Mouse (Mus musculus) ES-E14 (cell line): ENCODE data around the gene Slc4a7. TPM values are rescaled to one million over a fixed set of nuclear protein-coding genes. Genes with fewer than 3 reads are reported as not detected.

Experiments
- DNase-seq: peaks from one replicate; pipeline ENCODE4 v3.0.0-alpha.2; 2013; ENCODE audit warnings: low read depth, low spot score
- H3K27ac ChIP-seq: 2 replicates; pipeline ENCODE4 v1.5.1; 2012; ENCODE audit warnings: low read depth, mild to moderate bottlenecking, low read length, moderate library complexity, mixed read lengths; ENCODE audit not compliant: poor library complexity, insufficient read depth, severe bottlenecking
- H3K36me3 ChIP-seq: 2 replicates; pipeline ENCODE4 v1.6.1; 2012; ENCODE audit warnings: mild to moderate bottlenecking, low read length, moderate library complexity, mixed read lengths; ENCODE audit not compliant: control insufficient read depth, poor library complexity, insufficient read depth, severe bottlenecking
- H3K4me1 ChIP-seq, 2 experiments: fragments of 150-350 bp in 1 of 2; sonication (generic) in 1 of 2; 2 replicates each; pipeline ENCODE4 v1.6.1; 2012; ENCODE audit warnings: low read length in 2 of 2, mild to moderate bottlenecking in 1 of 2, mixed read lengths in 1 of 2; ENCODE audit not compliant: control insufficient read depth in 2 of 2, insufficient read depth in 2 of 2, poor library complexity in 1 of 2
- H3K4me3 ChIP-seq, 2 experiments: fragments of 150-350 bp in 1 of 2; sonication (generic) in 1 of 2; 2 replicates each; pipeline ENCODE4 v1.5.1; 2012; ENCODE audit warnings: low read length in 2 of 2, low read depth in 1 of 2, mild to moderate bottlenecking in 1 of 2, mixed read lengths in 1 of 2; ENCODE audit not compliant: insufficient read depth in 1 of 2, poor library complexity in 1 of 2, severe bottlenecking in 1 of 2
- H3K9ac ChIP-seq: 2 replicates; pipeline ENCODE4 v1.6.1; 2012; ENCODE audit warnings: low read depth, mild to moderate bottlenecking, low read length, mixed read lengths; ENCODE audit not compliant: poor library complexity, insufficient read depth, severe bottlenecking
- H3K9me3 ChIP-seq: fragments of 150-350 bp; sonication (generic); 2 replicates; pipeline ENCODE4 v1.6.1; 2012; ENCODE audit warnings: low read depth, mild to moderate bottlenecking, low read length; ENCODE audit not compliant: control insufficient read depth, insufficient read depth
- CHD2 ChIP-seq: IDR thresholded peaks from 2 replicates; pipeline ENCODE4 v1.6.1; 2014; ENCODE audit warnings: mild to moderate bottlenecking, low read depth, low read length, inconsistent platforms
- HCFC1 ChIP-seq: IDR thresholded peaks from 2 replicates; pipeline ENCODE4 v1.6.1; 2012; ENCODE audit warnings: low read length, inconsistent platforms, borderline replicate concordance; ENCODE audit not compliant: insufficient read depth
- MAFK ChIP-seq: IDR thresholded peaks from 2 replicates; pipeline ENCODE4 v1.6.1; 2014; ENCODE audit warnings: mild to moderate bottlenecking, low read depth, low read length, inconsistent platforms; ENCODE audit not compliant: insufficient read depth
- ZC3H11A ChIP-seq: IDR thresholded peaks from 2 replicates; pipeline ENCODE4 v1.6.1; 2012; ENCODE audit warnings: low read depth, mild to moderate bottlenecking, inconsistent platforms, low read length, borderline replicate concordance
- ZNF384 ChIP-seq: IDR thresholded peaks from 2 replicates; pipeline ENCODE4 v1.6.1; 2012; ENCODE audit warnings: low read depth, low read length, inconsistent platforms
- in situ Hi-C, 2 experiments: fragments of 600-800 bp; cut with MboI; formaldehyde crosslinking; loops; one replicate each; pipeline ENCODE4 v1.15.1; 2025; ENCODE audit warnings: low sequenced_read_pairs in 2 of 2, inconsistent platforms in 1 of 2; ENCODE audit not compliant: unreplicated experiment in 2 of 2
- total RNA-seq: library from RNA; depleted of rRNA; stranded (reverse); fragments of 300-350 nt; gene quantifications from 2 replicates; pipeline ENCODE4 v1.2.3, GENCODE M21; 2012

Gene Slc4a7
- total RNA-seq, 1 experiment, result 55.5 TPM

DNA sequence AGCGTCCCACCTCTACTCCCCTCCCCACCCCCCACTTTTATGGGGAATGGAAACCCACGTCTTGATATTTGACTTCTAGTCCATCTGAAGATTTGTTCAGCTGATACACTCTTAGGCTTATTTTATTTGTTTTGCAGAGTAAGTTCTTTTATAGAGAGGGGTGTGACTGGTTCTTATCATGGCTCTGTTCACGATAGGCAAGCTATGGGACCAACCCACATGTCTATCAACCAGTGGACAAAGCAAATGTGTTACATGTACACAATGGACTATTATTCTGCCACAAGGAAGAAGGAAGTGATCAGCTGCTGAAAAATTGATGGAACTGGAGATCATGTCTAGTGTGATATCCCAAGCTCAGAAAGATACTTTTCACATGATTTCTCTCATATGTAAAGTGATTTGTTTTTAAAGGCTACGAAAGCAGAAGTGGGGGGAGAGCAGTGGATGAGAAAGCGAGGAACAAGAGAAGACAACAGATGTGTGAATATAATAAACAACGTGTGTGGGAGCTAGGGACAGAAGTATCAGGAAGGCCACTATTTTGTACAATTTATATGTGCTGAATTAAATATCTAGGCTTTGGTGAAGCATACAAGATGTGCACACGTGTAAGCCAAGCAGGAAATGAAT, 14.7 kb upstream of the Slc4a7 start:
- Histone ChIP-seq H3K9ac (no peak overlapping the region), H3K27ac (no peak overlapping the region), H3K36me3 (no peaks in the 10 kb centered on the region), H3K9me3 (no peaks in the 10 kb centered on the region), H3K4me1 (no peaks in the 10 kb centered on the region), H3K4me3 (no peak overlapping the region)
- DNase-seq, result no peak
- in situ Hi-C loops, result no loop called here
- TF ChIP-seq HCFC1 (no peak), CHD2 (no peak), ZC3H11A (no peak), ZNF384 (no peak), MAFK (no peak)

DNA sequence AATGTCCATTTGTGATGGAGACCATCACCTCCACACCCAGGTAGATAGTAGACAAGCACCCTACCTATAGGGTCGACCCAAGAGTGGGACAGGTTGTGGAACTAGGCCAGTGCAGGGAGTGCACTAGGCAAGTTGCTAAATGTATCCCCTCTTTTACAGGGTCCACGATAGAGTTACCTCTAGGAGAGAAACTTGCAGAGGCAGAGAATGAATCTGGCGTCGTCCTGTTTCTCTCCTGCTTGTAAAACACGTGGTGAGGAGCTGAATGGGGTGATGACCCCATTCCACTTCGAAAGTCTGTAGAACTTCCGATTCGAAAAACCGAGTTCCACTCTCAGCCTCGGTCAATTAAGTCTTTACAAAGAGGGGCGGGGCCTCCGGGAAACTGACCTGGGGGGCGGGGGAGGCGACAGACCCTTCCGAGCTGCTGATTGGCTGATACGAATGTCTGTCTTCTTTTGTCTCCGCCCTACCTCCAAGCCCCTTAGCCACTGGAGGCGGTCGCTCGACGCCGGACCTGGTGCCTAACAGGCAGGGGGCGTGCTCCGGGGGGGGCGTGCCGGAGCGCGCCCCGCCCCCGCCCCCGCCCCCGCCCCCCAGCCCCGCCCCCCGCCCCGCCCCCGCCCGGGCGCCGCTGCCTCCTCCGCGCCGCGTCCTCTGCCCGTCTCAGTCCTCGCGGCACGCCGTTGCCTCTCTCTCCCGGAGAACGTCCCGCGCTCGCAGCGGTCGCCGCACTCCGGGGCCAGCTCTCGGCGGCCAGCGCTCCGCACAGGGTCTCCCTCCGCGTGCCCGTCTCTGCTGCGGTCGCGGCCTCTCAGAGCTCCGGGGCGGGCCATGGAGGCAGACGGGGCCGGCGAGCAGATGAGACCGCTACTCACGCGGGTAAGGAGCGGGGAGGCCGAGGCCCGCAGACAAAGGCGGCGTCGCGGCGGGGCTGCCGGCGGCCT, 593 bp downstream of the Slc4a7 start:
- in situ Hi-C loops, result no loop called here

DNA sequence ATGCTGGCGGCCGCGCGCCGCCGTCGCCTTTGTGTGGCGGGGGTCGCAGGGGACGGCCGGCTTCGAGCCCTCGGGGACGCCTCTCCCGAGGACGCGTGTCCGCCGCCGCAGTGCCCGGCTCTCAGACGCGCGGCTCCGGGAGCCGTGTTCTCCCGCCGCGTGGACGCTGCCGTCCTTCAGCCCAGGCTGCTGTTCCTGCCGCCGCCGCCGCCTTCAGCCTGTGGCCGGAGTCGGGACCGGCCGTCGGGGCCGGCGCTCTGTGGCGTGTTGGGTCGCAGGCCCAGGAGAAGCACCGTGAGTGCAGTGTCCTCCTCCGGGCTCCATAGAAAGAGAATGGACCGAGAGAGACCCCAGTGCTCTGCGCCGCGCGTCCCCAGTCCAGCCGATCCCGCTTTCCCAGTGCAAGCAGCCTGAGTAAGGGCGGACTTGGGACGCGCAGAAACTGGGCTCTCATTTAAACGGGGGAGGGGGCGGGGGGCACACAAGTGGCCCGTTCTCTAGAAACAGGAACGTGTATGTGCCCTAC, 1.3 kb downstream of the Slc4a7 start:
- DNase-seq, result no peak
- H3K9me3 ChIP-seq, result no peaks in the 10 kb centered on the region
- no peaks in the 10 kb centered on the region; a peak in 2 of 4 replicates for H3K4me1 ChIP-seq
- in situ Hi-C loops, result no loop called here
- H3K27ac ChIP-seq, result no peak overlapping the region
- no peaks in the 10 kb centered on the region for H3K36me3 ChIP-seq
- H3K4me3 ChIP-seq, result peak overlapping the region; percentile 98 to 100
- peak overlapping the region; percentile 97 for H3K9ac ChIP-seq
- TF ChIP-seq ZC3H11A (no peak), HCFC1 (no peak), CHD2 (no peak), MAFK (no peak), ZNF384 (no peak)

More for the DNA sequence above, 593 bp downstream of the Slc4a7 start:
- H3K27ac ChIP-seq, result peak overlapping the region; percentile 57; the same call in 1 of the 2 replicates
- peak; percentile 94 for DNase-seq
- no peaks in the 10 kb centered on the region; a peak in 2 of 4 replicates for H3K4me1 ChIP-seq
- no peaks in the 10 kb centered on the region for H3K36me3 ChIP-seq
- H3K9ac ChIP-seq, result peak overlapping the region; percentile 97
- TF ChIP-seq ZC3H11A (no peak), HCFC1 (no peak), MAFK (no peak), CHD2 (no peak), ZNF384 (no peak)
- H3K9me3 ChIP-seq, result no peaks in the 10 kb centered on the region
- H3K4me3 ChIP-seq, result peak overlapping the region; percentile 98 to 100

DNA sequence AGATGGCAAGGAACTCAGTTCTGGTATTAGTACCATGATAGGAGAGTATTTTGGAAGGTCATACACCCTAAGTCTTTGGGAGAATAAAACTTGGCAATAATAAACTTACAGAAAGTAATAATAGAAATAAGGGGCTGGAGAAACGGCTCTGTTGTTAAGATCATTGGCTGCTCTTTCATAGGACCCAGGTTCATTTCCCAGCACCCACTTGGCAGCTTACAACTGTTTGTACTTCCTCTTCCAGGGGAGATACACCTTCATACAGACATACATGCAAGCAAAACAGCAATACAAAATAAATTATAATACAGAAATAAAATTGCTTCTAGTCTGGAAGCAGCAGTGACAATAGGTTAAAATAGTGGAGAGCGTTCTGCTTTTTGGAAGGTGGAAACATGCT, 2.6 kb downstream of the Slc4a7 start:
- H3K9me3 ChIP-seq, result no peaks in the 10 kb centered on the region
- H3K4me3 ChIP-seq, result no peak overlapping the region
- DNase-seq, result no peak
- no peaks in the 10 kb centered on the region for H3K36me3 ChIP-seq
- TF ChIP-seq ZC3H11A (no peak), CHD2 (no peak), HCFC1 (no peak), ZNF384 (no peak), MAFK (no peak)
- no peak overlapping the region for H3K27ac ChIP-seq
- no peak overlapping the region for H3K9ac ChIP-seq
- in situ Hi-C loops, result no loop called here
- no peaks in the 10 kb centered on the region; a peak in 2 of 4 replicates for H3K4me1 ChIP-seq
